Mouse (Mus musculus): ENCODE results near the gene Dcaf4. TPM values are rescaled to one million over a fixed set of nuclear protein-coding genes. Genes with fewer than 3 reads are reported as not detected.

The Dcaf4 gene
- polyA plus RNA-seq, 1 experiment from 2014 or later: 21.3 TPM

DNA sequence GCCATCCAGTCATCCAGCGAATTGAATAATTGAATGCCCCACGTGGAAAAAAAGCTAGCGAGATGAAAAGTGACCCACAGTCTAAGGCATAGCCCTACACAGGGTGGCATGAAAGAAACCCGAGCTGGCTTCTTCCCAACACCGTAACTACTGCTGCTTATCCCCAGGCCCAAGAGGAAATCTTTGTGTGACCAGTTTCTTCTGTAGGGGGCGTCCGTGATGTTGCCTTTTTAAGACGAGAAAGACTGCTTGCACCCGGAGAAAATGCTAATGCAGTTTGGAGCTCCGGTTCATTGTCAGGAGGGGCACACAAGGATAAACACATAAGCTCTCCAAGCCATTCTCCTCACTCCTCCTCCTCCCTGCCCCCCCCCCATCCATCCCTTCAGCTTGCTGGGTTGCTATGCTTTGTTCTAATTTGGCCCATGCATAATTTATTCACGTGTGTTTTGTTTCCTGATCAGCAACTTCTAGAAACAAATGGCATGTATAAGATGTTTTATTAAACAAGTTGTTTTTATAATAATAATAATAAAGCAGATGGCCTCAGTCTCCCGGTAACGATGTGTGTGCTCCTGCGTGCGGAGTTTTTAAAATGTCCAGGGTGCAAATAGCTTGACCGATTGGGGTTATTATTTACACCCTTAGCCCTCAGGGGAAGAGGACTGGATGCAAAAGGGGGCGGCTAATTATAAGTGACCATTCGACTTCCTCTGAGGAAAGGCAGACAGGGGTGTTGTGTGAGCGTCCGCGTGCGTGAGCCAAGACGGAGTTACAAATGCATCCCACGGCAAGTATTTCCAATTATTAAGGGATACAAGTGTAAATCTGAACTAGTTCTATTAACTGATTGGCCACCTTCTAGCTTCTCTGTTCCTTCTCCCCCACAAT, 35.2 kb upstream of the Dcaf4 start:
- peaks cover 13% of the 10 kb centered on the region for H3K27me3 ChIP-seq (ENCODE audit: control insufficient read depth, insufficient read depth, low read length)
- WGBS: under 1% methylated on average over 24 of the region's 24 CpGs

DNA sequence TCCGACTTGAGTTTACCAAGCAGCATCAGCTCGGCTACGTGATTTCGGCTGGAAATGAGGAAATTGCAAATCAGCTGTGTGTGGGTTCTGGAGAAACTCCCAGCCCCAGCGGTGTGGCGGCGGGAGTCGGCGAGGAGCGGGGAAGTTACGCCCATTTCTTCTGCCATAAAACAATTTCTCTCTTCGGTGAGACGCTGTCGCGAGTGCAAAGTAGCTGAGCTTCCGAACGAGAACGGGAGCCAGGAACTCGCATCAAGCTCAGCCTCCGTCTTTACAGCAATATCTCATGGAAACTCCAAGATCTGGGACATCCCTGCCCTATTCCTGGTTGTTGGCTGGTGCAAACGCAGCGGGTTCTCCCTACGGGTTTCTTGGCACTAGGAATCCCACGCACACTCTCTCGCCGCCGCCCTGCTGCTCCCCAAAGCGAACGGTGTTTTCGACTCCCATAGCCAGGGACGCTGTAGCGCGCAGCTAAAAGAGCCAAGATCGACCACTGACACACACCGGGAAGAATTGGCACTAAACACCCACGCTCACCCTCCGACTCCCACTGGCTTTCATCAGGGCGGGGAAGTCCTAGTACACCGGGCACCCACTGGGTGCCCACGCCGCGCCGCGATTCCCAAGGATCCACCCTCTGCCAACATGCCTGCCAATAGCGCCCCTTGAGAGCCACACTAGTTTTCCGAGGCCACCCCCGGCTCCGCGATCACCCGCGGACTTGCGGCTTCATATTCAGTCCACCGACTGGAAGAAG, 34.2 kb upstream of the Dcaf4 start:
- Histone ChIP-seq H3K4me3 (ENCODE audit: low read depth, low read length) (peak overlapping the region; percentile 46), H3K27ac (ENCODE audit: low read depth, low read length) (peak overlapping the region; percentile 63), H3K27me3 (ENCODE audit: control insufficient read depth, insufficient read depth, low read length) (peaks cover 13% of the 10 kb centered on the region), H3K9me3 (ENCODE audit: control insufficient read depth, low read length) (no peaks in the 10 kb centered on the region), H3K36me3 (ENCODE audit: control insufficient read depth, insufficient read depth, low read length) (no peaks in the 10 kb centered on the region), H3K4me1 (ENCODE audit: control insufficient read depth, insufficient read depth, low read length) (peaks cover 16% of the 10 kb centered on the region), H3K9ac (ENCODE audit: low read length) (peak overlapping the region; percentile 60), H3K4me2 (peak overlapping the region; percentile 90)
- ATAC-seq (ENCODE audit: low FRiP score) (no peak), DNase-seq (ENCODE audit: low spot score, missing footprints) (peak; percentile 96)
- under 1% methylated on average over 51 of the region's 53 CpGs for WGBS

More for the DNA sequence above, 35.2 kb upstream of the Dcaf4 start:
- Histone ChIP-seq H3K36me3 (ENCODE audit: control insufficient read depth, insufficient read depth, low read length) (no peaks in the 10 kb centered on the region), H3K4me1 (ENCODE audit: control insufficient read depth, insufficient read depth, low read length) (peaks cover 16% of the 10 kb centered on the region), H3K9me3 (ENCODE audit: control insufficient read depth, low read length) (no peaks in the 10 kb centered on the region), H3K4me3 (ENCODE audit: low read depth, low read length) (peak overlapping the region; percentile 46), H3K4me2 (peak overlapping the region; percentile 90), H3K9ac (ENCODE audit: low read length) (peak overlapping the region; percentile 60; the same call in 1 of the 2 replicates), H3K27ac (ENCODE audit: low read depth, low read length) (no peak overlapping the region)
- DNase-seq (ENCODE audit: low spot score, missing footprints) (peak; percentile 94), ATAC-seq (ENCODE audit: low FRiP score) (no peak)

GRCm38 (mm10) chr12:83486671-83487461, 33.4 kb upstream of the Dcaf4 start:
- peaks cover 13% of the 10 kb centered on the region for H3K27me3 ChIP-seq (ENCODE audit: control insufficient read depth, insufficient read depth, low read length)
- peak overlapping the region; percentile 63 for H3K27ac ChIP-seq (ENCODE audit: low read depth, low read length)
- WGBS: under 1% methylated on average over 71 of the region's 73 CpGs
- peak overlapping the region; percentile 60 for H3K9ac ChIP-seq (ENCODE audit: low read length)
- H3K4me3 ChIP-seq (ENCODE audit: low read depth, low read length): peak overlapping the region; percentile 46
- DNase-seq (ENCODE audit: low spot score, missing footprints): peak; percentile 97
- H3K4me2 ChIP-seq: peak overlapping the region; percentile 90
- no peaks in the 10 kb centered on the region for H3K36me3 ChIP-seq (ENCODE audit: control insufficient read depth, insufficient read depth, low read length)
- peaks cover 16% of the 10 kb centered on the region for H3K4me1 ChIP-seq (ENCODE audit: control insufficient read depth, insufficient read depth, low read length)
- no peaks in the 10 kb centered on the region for H3K9me3 ChIP-seq (ENCODE audit: control insufficient read depth, low read length)
- ATAC-seq (ENCODE audit: low FRiP score): peak; percentile 78

GRCm38 (mm10) chr12:83487476-83487991, 32.7 kb upstream of the Dcaf4 start, which contains the start of gene Dpf3:
Gene Dpf3 (minus strand): TSS chr12:83487716.
- no peaks in the 10 kb centered on the region for H3K36me3 ChIP-seq (ENCODE audit: control insufficient read depth, insufficient read depth, low read length)
- peaks cover 13% of the 10 kb centered on the region for H3K27me3 ChIP-seq (ENCODE audit: control insufficient read depth, insufficient read depth, low read length)
- H3K4me1 ChIP-seq (ENCODE audit: control insufficient read depth, insufficient read depth, low read length): peaks cover 16% of the 10 kb centered on the region
- WGBS: under 1% methylated on average over 31 of the region's 31 CpGs
- DNase-seq (ENCODE audit: low spot score, missing footprints) (peak; percentile 98), ATAC-seq (ENCODE audit: low FRiP score) (peak; percentile 95)
- H3K9me3 ChIP-seq (ENCODE audit: control insufficient read depth, low read length): no peaks in the 10 kb centered on the region
- H3K4me2 ChIP-seq: peak within 1 kb of the TSS; percentile 90
- H3K9ac ChIP-seq (ENCODE audit: low read length): peak within 1 kb of the TSS; percentile 60
- H3K4me3 ChIP-seq (ENCODE audit: low read depth, low read length): peak within 1 kb of the TSS; percentile 46
- peak within 1 kb of the TSS; percentile 63 for H3K27ac ChIP-seq (ENCODE audit: low read depth, low read length)

DNA sequence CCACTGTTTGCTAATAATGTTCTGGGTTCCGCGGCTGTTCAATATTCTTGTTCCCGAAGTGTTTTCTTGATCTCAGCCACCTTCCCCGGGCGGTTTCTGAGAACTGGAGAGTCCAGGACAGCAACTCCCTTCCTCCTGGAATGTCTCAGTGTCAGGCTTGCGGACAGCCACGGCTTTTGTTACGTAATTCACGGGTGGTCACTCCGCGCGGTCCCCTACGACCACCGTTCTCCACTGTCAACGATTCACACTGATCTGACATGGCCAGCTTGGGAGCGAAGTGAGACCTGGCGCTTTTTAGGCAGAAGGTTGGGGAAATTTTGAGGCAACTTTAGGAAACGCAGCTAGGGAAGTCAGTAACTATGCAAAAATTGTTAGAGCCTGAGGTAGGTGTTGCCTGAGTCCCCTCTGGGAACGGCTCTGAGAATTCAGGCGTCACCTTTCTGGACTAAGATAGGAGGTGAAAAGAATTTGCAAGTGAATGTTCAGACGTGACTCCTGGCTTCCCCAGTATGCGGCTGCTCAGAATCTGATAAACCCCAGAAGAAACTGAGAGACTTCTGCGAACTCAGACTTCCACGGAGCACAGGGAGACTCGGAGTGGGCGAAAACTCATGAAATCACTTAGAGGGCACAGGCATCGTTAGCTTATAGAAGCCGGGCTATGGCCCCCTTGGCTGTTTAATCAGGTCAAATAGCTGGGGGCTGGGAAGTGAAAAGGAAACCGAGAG, 31.9 kb upstream of the Dcaf4 start:
- DNase-seq (ENCODE audit: low spot score, missing footprints): peak; percentile 96
- WGBS: under 1% methylated on average over 29 of the region's 29 CpGs
- H3K27me3 ChIP-seq (ENCODE audit: control insufficient read depth, insufficient read depth, low read length): peaks cover 13% of the 10 kb centered on the region

GRCm38 (mm10) chr12:83489748-83490147, 30.5 kb upstream of the Dcaf4 start:
- no peak for DNase-seq (ENCODE audit: low spot score, missing footprints)
- Histone ChIP-seq H3K27me3 (ENCODE audit: control insufficient read depth, insufficient read depth, low read length) (peaks cover 7% of the 10 kb centered on the region; the same call in 1 of the 2 replicates), H3K4me3 (ENCODE audit: low read depth, low read length) (no peak overlapping the region), H3K4me2 (no peak overlapping the region), H3K9me3 (ENCODE audit: control insufficient read depth, low read length) (no peaks in the 10 kb centered on the region), H3K27ac (ENCODE audit: low read depth, low read length) (no peak overlapping the region), H3K36me3 (ENCODE audit: control insufficient read depth, insufficient read depth, low read length) (no peaks in the 10 kb centered on the region), H3K4me1 (ENCODE audit: control insufficient read depth, insufficient read depth, low read length) (peaks cover 13% of the 10 kb centered on the region), H3K9ac (ENCODE audit: low read length) (no peak overlapping the region)
- WGBS: 35% methylated on average over 2 of the region's 2 CpGs
- no peak for ATAC-seq (ENCODE audit: low FRiP score)

More for the DNA sequence above, 31.9 kb upstream of the Dcaf4 start:
- peaks cover 16% of the 10 kb centered on the region for H3K4me1 ChIP-seq (ENCODE audit: control insufficient read depth, insufficient read depth, low read length)
- peak overlapping the region; percentile 46 for H3K9ac ChIP-seq (ENCODE audit: low read length)
- H3K36me3 ChIP-seq (ENCODE audit: control insufficient read depth, insufficient read depth, low read length): no peaks in the 10 kb centered on the region
- H3K4me3 ChIP-seq (ENCODE audit: low read depth, low read length): peak overlapping the region; percentile 46
- no peak for ATAC-seq (ENCODE audit: low FRiP score)
- no peaks in the 10 kb centered on the region for H3K9me3 ChIP-seq (ENCODE audit: control insufficient read depth, low read length)
- H3K27ac ChIP-seq (ENCODE audit: low read depth, low read length): no peak overlapping the region
- H3K4me2 ChIP-seq: peak overlapping the region; percentile 90

- DNase-seq (ENCODE audit: low spot score, missing footprints): no peak
- 50% methylated on average over 1 of the region's 1 CpGs for WGBS
- no peaks in the 10 kb centered on the region for H3K36me3 ChIP-seq (ENCODE audit: control insufficient read depth, insufficient read depth, low read length)
These were observed 28.7 kb upstream of the Dcaf4 start for GRCm38 (mm10) chr12:83491609-83492008.

GRCm38 (mm10) chr12:83492808-83493207, 27.5 kb upstream of the Dcaf4 start:
- no peak overlapping the region for H3K27ac ChIP-seq (ENCODE audit: low read depth, low read length)
- 87% methylated on average over 3 of the region's 3 CpGs for WGBS
- no peak overlapping the region for H3K4me2 ChIP-seq
- H3K27me3 ChIP-seq (ENCODE audit: control insufficient read depth, insufficient read depth, low read length): 0 out of 2 replicates have a peak, but pooled peaks cover 5% of the 10 kb centered on the region
- no peak overlapping the region for H3K4me3 ChIP-seq (ENCODE audit: low read depth, low read length)
- DNase-seq (ENCODE audit: low spot score, missing footprints) (no peak), ATAC-seq (ENCODE audit: low FRiP score) (no peak)
- H3K9ac ChIP-seq (ENCODE audit: low read length): no peak overlapping the region
- H3K36me3 ChIP-seq (ENCODE audit: control insufficient read depth, insufficient read depth, low read length): no peaks in the 10 kb centered on the region
- H3K9me3 ChIP-seq (ENCODE audit: control insufficient read depth, low read length): no peaks in the 10 kb centered on the region
- peaks cover 10% of the 10 kb centered on the region for H3K4me1 ChIP-seq (ENCODE audit: control insufficient read depth, insufficient read depth, low read length)

More at GRCm38 (mm10) chr12:83491609-83492008, 28.7 kb upstream of the Dcaf4 start:
- Histone ChIP-seq H3K27me3 (ENCODE audit: control insufficient read depth, insufficient read depth, low read length) (0 out of 2 replicates have a peak, but pooled peaks cover 5% of the 10 kb centered on the region), H3K4me3 (ENCODE audit: low read depth, low read length) (no peak overlapping the region), H3K27ac (ENCODE audit: low read depth, low read length) (no peak overlapping the region), H3K9me3 (ENCODE audit: control insufficient read depth, low read length) (no peaks in the 10 kb centered on the region), H3K9ac (ENCODE audit: low read length) (no peak overlapping the region), H3K4me1 (ENCODE audit: control insufficient read depth, insufficient read depth, low read length) (peaks cover 10% of the 10 kb centered on the region), H3K4me2 (no peak overlapping the region)
- no peak for ATAC-seq (ENCODE audit: low FRiP score)
